Mouse (Mus musculus) liver, embryonic 16.5 days (tissue): Measurements from ENCODE around the gene Ifitm5. TPM values are rescaled to one million over a fixed set of nuclear protein-coding genes. Genes with fewer than 3 reads are reported as not detected.

ENCODE experiments used
- ATAC-seq: fragments of 200-750 bp; cut with Nextera tagmentation; 2 replicates; pipeline ENCODE4 v1.8.0; 2017; ENCODE audit warnings: low read depth, mild to moderate bottlenecking, moderate number of reproducible peaks, moderate library complexity
- H3K27ac ChIP-seq: fragments of 300-500 bp; sonication (generic); 2 replicates; pipeline ENCODE4 v1.5.1; 2014; ENCODE audit warnings: mild to moderate bottlenecking, low read length
- H3K27me3 ChIP-seq: fragments of 300-500 bp; sonication (generic); 2 replicates; pipeline ENCODE4 v1.6.1; 2014; ENCODE audit warnings: low read depth, low read length, mixed read lengths; ENCODE audit not compliant: control insufficient read depth, insufficient read depth
- H3K36me3 ChIP-seq: fragments of 300-500 bp; sonication (generic); 2 replicates; pipeline ENCODE4 v1.6.1; 2014; ENCODE audit warnings: mild to moderate bottlenecking; ENCODE audit not compliant: control insufficient read depth, insufficient read depth
- H3K4me1 ChIP-seq: fragments of 300-500 bp; sonication (generic); 2 replicates; pipeline ENCODE4 v1.6.1; 2014; ENCODE audit warnings: low read depth, low read length, mixed read lengths; ENCODE audit not compliant: control insufficient read depth
- H3K4me2 ChIP-seq: fragments of 300-500 bp; sonication (generic); 2 replicates; pipeline ENCODE4 v1.6.1; 2014; ENCODE audit warnings: low read depth, low read length, mixed read lengths
- H3K4me3 ChIP-seq: fragments of 300-500 bp; sonication (generic); 2 replicates; pipeline ENCODE4 v1.5.1; 2014; ENCODE audit warnings: low read depth, mild to moderate bottlenecking, low read length
- H3K9ac ChIP-seq: fragments of 300-500 bp; sonication (generic); 2 replicates; pipeline ENCODE4 v1.6.1; 2014; ENCODE audit warnings: low read depth, low read length
- H3K9me3 ChIP-seq: fragments of 300-500 bp; sonication (generic); replicated peaks from 2 replicates; pipeline ENCODE4 v1.6.1; 2016; ENCODE audit warnings: low read length; ENCODE audit not compliant: control insufficient read depth
- WGBS: fragments of 180-500 bp; shearing (Covaris S2); extraction: QIAGEN DNeasy Blood & Tissue Kit; methylation state at CpG from one replicate; pipeline ENCODE4 v1.1.7; 2014; ENCODE audit not compliant: insufficient replicate concordance; 5-methylcytosine and 5-hydroxymethylcytosine counted together
- polyA plus RNA-seq: library from polyadenylated mRNA; unstranded; fragments of >200 nt; fragmentation: Nextera tagmentation; extraction: Ambion mirVana; gene quantifications from 2 replicates; pipeline ENCODE4 v1.2.1, GENCODE M21; 2015

Ifitm5 gene
- polyA plus RNA-seq, 1 experiment from 2014 or later, result 0.26 TPM

DNA sequence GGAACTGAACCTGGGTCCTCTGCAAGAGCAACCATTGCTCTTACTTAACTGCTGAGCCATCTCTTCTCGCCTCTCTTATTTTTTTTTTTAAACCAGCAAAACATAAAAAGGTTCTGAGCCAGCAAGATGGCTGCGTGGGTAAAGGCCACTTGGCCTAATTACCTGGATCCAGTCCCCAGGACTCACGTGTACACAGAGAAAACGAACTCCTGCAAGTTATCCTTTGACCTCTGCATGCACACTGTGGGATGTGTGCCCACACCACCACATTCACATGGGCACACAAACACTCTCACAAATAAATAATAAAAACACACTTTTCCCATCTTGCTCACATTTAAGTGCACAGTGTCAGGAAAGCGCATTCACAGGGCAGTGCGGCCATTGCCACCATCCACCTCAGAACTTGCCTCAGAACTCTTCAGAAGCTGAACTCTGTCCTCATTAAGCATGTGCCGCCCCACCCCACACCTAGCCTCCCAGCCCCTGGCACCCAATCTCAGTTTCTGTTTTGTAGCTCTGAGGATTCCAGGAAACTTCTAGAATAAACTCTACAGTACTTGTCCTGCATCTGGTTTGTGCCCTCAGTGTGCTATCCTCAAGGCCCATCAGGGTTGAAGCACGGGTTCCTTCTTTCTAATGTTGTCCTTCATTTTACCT lies 35.9 kb downstream of the Ifitm5 start:
- WGBS, result 63% methylated on average over 8 of the region's 8 CpGs
- no peak overlapping the region for H3K4me3 ChIP-seq
- no peak for ATAC-seq
- H3K9me3 ChIP-seq, result no peaks in the 10 kb centered on the region
- no peaks in the 10 kb centered on the region for H3K36me3 ChIP-seq
- no peaks in the 10 kb centered on the region for H3K27me3 ChIP-seq
- H3K9ac ChIP-seq, result no peak overlapping the region
- H3K27ac ChIP-seq, result peak overlapping the region; percentile 67; the same call in 1 of the 2 replicates
- peaks cover 4% of the 10 kb centered on the region for H3K4me1 ChIP-seq
- H3K4me2 ChIP-seq, result no peak overlapping the region

DNA sequence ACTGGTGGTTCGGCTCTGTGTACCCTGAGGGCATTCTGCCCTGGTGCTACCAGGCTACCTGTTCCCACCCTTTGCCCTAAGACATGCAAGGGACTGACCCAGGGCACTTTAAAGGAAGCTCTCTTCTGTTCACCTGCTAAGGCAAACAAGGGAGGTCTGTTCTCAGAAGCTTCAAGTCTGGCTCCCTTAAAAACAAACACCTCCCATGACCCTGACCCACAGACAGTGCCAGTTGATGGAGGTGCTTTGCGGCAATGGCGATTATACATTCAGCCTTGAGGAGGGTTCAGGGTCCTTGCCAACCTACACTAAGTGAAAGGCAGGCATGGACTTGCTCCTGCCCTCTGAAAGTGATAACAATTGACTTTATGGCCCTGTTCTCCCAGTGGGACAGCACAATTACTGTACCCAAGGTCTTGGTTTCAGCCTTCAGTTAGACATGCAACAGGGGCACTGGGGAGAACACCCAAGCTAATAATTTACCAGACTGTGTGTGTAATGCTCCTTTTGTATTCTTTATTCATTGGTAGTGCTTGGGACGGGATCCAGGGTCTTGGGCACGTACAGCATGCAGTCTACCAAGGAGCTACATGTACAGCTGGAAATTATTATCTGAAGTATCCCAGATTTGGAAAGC lies 37.1 kb downstream of the Ifitm5 start:
- H3K36me3 ChIP-seq, result no peaks in the 10 kb centered on the region
- peak overlapping the region; percentile 67 for H3K27ac ChIP-seq
- H3K9ac ChIP-seq, result no peak overlapping the region
- no peaks in the 10 kb centered on the region for H3K27me3 ChIP-seq
- peaks cover 4% of the 10 kb centered on the region for H3K4me1 ChIP-seq
- H3K4me2 ChIP-seq, result no peak overlapping the region
- H3K9me3 ChIP-seq, result no peaks in the 10 kb centered on the region
- ATAC-seq, result peak; percentile 47
- H3K4me3 ChIP-seq, result no peak overlapping the region
- 55% methylated on average over 5 of the region's 5 CpGs for WGBS

DNA sequence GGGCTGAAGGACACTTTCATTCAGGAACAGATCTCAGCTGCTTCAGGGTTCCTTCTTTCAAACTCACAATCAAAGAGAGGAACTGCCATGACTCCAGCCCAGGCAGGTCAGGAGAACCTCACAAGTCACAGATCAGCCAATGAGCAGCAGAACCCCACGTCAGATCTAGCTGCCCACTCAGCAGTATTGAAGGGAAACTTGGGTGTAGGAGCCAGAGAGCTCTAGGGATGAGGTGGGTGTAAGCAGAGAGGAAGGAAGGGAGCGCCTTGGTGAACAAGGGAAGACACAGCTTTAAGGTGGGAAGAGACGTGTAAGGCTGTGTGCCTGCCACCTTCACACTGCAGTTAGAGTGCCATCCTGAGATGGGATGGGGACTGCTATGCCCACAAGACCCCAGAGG lies 37.8 kb downstream of the Ifitm5 start:
- no peak overlapping the region for H3K4me3 ChIP-seq
- 37% methylated on average over 3 of the region's 3 CpGs for WGBS
- H3K4me1 ChIP-seq, result peaks cover 4% of the 10 kb centered on the region
- no peak for ATAC-seq
- H3K9ac ChIP-seq, result no peak overlapping the region
- no peak overlapping the region for H3K4me2 ChIP-seq
- no peaks in the 10 kb centered on the region for H3K36me3 ChIP-seq
- peak overlapping the region; percentile 67 for H3K27ac ChIP-seq
- no peaks in the 10 kb centered on the region for H3K27me3 ChIP-seq
- H3K9me3 ChIP-seq, result no peaks in the 10 kb centered on the region

- Histone ChIP-seq H3K27ac (peak overlapping the region; percentile 48), H3K4me3 (peak overlapping the region; percentile 34), H3K36me3 (no peaks in the 10 kb centered on the region), H3K9ac (no peak overlapping the region), H3K4me2 (peak overlapping the region; percentile 48), H3K27me3 (no peaks in the 10 kb centered on the region), H3K9me3 (no peaks in the 10 kb centered on the region), H3K4me1 (peaks cover 2% of the 10 kb centered on the region)
- WGBS, result 3% methylated on average over 19 of the region's 19 CpGs
- ATAC-seq, result peak; percentile 63
Measured at GRCm38 (mm10) chr7:140908634-140909107, 41.4 kb downstream of the Ifitm5 start.

DNA sequence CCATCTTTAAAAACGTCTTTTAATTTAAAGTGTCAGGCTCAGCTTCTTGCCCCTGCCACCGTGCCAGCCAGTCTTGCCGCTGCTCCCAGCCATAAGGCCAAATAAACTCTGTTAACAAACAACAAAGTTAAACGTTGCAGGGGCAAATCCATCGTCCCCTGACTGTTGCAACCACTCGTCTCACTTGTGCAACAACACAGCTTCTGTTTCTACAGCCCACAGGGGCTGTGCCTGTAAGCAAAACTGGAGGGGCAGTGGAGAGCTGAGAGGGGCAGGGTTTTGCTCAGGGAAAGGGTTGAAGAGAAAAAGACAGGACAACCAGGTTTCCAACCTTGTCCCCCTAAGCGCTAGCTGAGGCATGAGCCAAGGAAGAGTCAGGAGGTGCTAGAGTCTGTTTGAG lies 41.9 kb downstream of the Ifitm5 start:
- H3K27ac ChIP-seq, result peak overlapping the region; percentile 48
- H3K27me3 ChIP-seq, result no peaks in the 10 kb centered on the region
- H3K4me1 ChIP-seq, result 0 out of 2 replicates have a peak, but pooled peaks cover 2% of the 10 kb centered on the region
- H3K4me3 ChIP-seq, result no peak overlapping the region
- no peaks in the 10 kb centered on the region for H3K36me3 ChIP-seq
- H3K9ac ChIP-seq, result no peak overlapping the region
- WGBS, result 39% methylated on average over 7 of the region's 7 CpGs
- peak overlapping the region; percentile 0; the same call in 1 of the 2 replicates for H3K4me2 ChIP-seq
- H3K9me3 ChIP-seq, result no peaks in the 10 kb centered on the region
- ATAC-seq, result peak; percentile 52

GRCm38 (mm10) chr7:140907697-140908096 lies 42.4 kb downstream of the Ifitm5 start:
- Histone ChIP-seq H3K4me2 (peak overlapping the region; percentile 0; the same call in 1 of the 2 replicates), H3K27me3 (no peaks in the 10 kb centered on the region), H3K27ac (peak overlapping the region; percentile 48), H3K36me3 (no peaks in the 10 kb centered on the region), H3K4me3 (no peak overlapping the region), H3K9ac (no peak overlapping the region), H3K9me3 (no peaks in the 10 kb centered on the region), H3K4me1 (0 out of 2 replicates have a peak, but pooled peaks cover 2% of the 10 kb centered on the region)
- no peak for ATAC-seq
- WGBS, result 67% methylated on average over 7 of the region's 7 CpGs

DNA sequence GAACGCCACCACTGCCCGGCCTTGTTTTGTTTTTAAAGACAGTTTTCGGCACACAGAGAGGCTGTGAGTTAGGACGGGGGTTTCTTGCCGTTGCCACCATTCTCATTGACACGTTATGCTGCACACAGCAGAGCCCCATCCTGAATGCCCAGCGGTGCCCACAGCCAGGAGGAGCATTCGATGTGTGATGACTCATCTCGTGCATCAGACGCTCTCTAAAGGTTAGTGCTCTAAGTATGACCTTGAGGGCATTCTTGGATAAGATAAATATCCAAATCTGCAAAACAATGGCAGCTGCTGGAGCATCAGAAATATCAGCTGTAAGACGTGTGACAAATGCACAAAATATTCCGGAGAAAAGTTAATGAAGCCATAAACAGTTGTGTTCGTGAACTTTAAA lies 43.0 kb downstream of the Ifitm5 start:
- no peaks in the 10 kb centered on the region for H3K36me3 ChIP-seq
- no peak overlapping the region for H3K4me2 ChIP-seq
- no peak overlapping the region for H3K9ac ChIP-seq
- no peak for ATAC-seq
- no peaks in the 10 kb centered on the region for H3K27me3 ChIP-seq
- H3K27ac ChIP-seq, result no peak overlapping the region; the same call in 1 of the 2 replicates
- 0 out of 2 replicates have a peak overlapping the region, but pooled peaks have one; percentile 8 for H3K4me3 ChIP-seq
- H3K4me1 ChIP-seq, result 0 out of 2 replicates have a peak, but pooled peaks cover 2% of the 10 kb centered on the region
- no peaks in the 10 kb centered on the region for H3K9me3 ChIP-seq
- 63% methylated on average over 13 of the region's 13 CpGs for WGBS

- H3K4me2 ChIP-seq, result peak overlapping the region; percentile 21; the same call in 1 of the 2 replicates
- H3K4me1 ChIP-seq, result 0 out of 2 replicates have a peak, but pooled peaks cover 2% of the 10 kb centered on the region
- no peaks in the 10 kb centered on the region for H3K27me3 ChIP-seq
- WGBS, result 15% methylated on average over 2 of the region's 2 CpGs
- no peaks in the 10 kb centered on the region for H3K9me3 ChIP-seq
- no peaks in the 10 kb centered on the region for H3K36me3 ChIP-seq
- peak overlapping the region; percentile 46 for H3K4me3 ChIP-seq
- peak overlapping the region; percentile 62 for H3K27ac ChIP-seq
- peak; percentile 65 for ATAC-seq
- no peak overlapping the region; the same call in 1 of the 2 replicates for H3K9ac ChIP-seq
Measured at GRCm38 (mm10) chr7:140905642-140906081, 44.4 kb downstream of the Ifitm5 start.

- Histone ChIP-seq H3K9me3 (no peaks in the 10 kb centered on the region), H3K4me1 (no peaks in the 10 kb centered on the region), H3K27me3 (no peaks in the 10 kb centered on the region), H3K4me3 (no peak overlapping the region), H3K4me2 (no peak overlapping the region), H3K9ac (no peak overlapping the region), H3K27ac (peak overlapping the region; percentile 55), H3K36me3 (peaks cover 2% of the 10 kb centered on the region; the same call in 1 of the 2 replicates)
- 24% methylated on average over 13 of the region's 13 CpGs for WGBS
- peak; percentile 30 for ATAC-seq
Measured at GRCm38 (mm10) chr7:140903212-140903611, 46.9 kb downstream of the Ifitm5 start.
